Mouse (Mus musculus) hindbrain, postnatal 0 days (tissue): ENCODE measurements around the gene Tpk1. TPM values are rescaled to one million over a fixed set of nuclear protein-coding genes. Genes with fewer than 3 reads are reported as not detected.

Experiments used
- ATAC-seq: fragments of 200-750 bp; cut with Nextera tagmentation; 2 replicates; pipeline ENCODE4 v1.8.0; 2017; ENCODE audit warnings: mild to moderate bottlenecking, moderate TSS enrichment, moderate library complexity
- DNase-seq: peaks from one replicate; pipeline ENCODE4 v3.0.0-alpha.2; 2015; ENCODE audit warnings: low spot score
- H3K27ac ChIP-seq: fragments of 300-500 bp; sonication (generic); 2 replicates; pipeline ENCODE4 v1.5.1; 2014; ENCODE audit warnings: mild to moderate bottlenecking
- H3K27me3 ChIP-seq: fragments of 300-500 bp; sonication (generic); 2 replicates; pipeline ENCODE4 v1.6.1; 2014; ENCODE audit warnings: low read length, mixed read lengths; ENCODE audit not compliant: insufficient read depth
- H3K36me3 ChIP-seq: fragments of 300-500 bp; sonication (generic); 2 replicates; pipeline ENCODE4 v1.6.1; 2014; ENCODE audit warnings: low read length, mixed read lengths; ENCODE audit not compliant: insufficient read depth
- H3K4me1 ChIP-seq: fragments of 300-500 bp; sonication (generic); 2 replicates; pipeline ENCODE4 v1.6.1; 2014; ENCODE audit warnings: antibody characterized with exemption, low read length, mixed read lengths; ENCODE audit not compliant: insufficient read depth
- H3K4me2 ChIP-seq: fragments of 300-500 bp; sonication (generic); 2 replicates; pipeline ENCODE4 v1.6.1; 2014; ENCODE audit warnings: low read depth, mild to moderate bottlenecking, low read length, moderate library complexity, mixed read lengths
- H3K4me3 ChIP-seq: fragments of 300-500 bp; sonication (generic); 2 replicates; pipeline ENCODE4 v1.5.1; 2014; ENCODE audit warnings: low read length
- H3K9ac ChIP-seq: fragments of 300-500 bp; sonication (generic); replicated peaks from 2 replicates; pipeline ENCODE4 v1.6.1; 2014; ENCODE audit warnings: mild to moderate bottlenecking, low read length, moderate library complexity, mixed read lengths
- H3K9me3 ChIP-seq: fragments of 300-500 bp; sonication (generic); 2 replicates; pipeline ENCODE4 v1.6.1; 2016; ENCODE audit warnings: low read length, mixed read lengths
- CTCF ChIP-seq: IDR thresholded peaks from 2 replicates; pipeline ENCODE4 v1.5.1; 2016; ENCODE audit warnings: antibody characterized with exemption, control low read depth, low read depth
- WGBS: fragments of 180-500 bp; shearing (Covaris S2); extraction: QIAGEN DNeasy Blood & Tissue Kit; methylation state at CpG from one replicate; pipeline ENCODE4 v1.1.7; 2014; 5-methylcytosine and 5-hydroxymethylcytosine counted together
- polyA plus RNA-seq: library from polyadenylated mRNA; unstranded; fragments of >200 nt; fragmentation: Nextera tagmentation; extraction: Ambion mirVana; gene quantifications from 2 replicates; pipeline ENCODE4 v1.2.1, GENCODE M21; 2015
- total RNA-seq: library from RNA; depleted of rRNA; stranded (reverse); fragments of >200 nt; gene quantifications from 2 replicates; pipeline ENCODE4 v1.2.3, GENCODE M21; 2014

Tpk1 gene
- total and polyA plus RNA-seq, 2 experiments from 2014 or later: 5.5 to 6.1 TPM

DNA sequence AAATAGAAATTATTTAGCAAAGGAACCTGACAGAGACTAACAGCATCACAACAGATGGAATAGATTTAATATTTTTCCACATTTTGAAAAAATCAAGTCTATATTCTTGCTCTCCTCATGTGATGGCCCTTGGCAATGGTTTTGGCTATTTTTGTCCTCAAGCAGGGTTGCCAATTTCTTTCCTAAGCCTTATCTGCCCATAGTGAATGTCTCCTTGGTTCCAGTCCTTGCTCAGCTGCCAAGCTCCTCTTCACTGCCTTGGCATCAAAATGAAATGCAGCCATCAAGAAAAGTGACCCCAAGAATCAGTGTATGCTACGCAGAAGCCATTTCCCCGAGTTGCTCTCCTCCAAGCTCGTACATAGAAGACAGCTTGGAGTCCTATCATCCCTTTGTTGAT lies 263.0 kb downstream of the Tpk1 start:
- Histone ChIP-seq H3K9ac (no peak overlapping the region), H3K4me2 (no peak overlapping the region), H3K27me3 (no peaks in the 10 kb centered on the region), H3K4me1 (no peaks in the 10 kb centered on the region), H3K27ac (no peak overlapping the region), H3K9me3 (no peaks in the 10 kb centered on the region), H3K36me3 (no peaks in the 10 kb centered on the region), H3K4me3 (no peak overlapping the region)
- no peak for TF ChIP-seq CTCF
- no peak for DNase-seq
- no peak for ATAC-seq
- whole genome bisulfite sequencing: 58% methylated on average over 3 of the region's 3 CpGs

DNA sequence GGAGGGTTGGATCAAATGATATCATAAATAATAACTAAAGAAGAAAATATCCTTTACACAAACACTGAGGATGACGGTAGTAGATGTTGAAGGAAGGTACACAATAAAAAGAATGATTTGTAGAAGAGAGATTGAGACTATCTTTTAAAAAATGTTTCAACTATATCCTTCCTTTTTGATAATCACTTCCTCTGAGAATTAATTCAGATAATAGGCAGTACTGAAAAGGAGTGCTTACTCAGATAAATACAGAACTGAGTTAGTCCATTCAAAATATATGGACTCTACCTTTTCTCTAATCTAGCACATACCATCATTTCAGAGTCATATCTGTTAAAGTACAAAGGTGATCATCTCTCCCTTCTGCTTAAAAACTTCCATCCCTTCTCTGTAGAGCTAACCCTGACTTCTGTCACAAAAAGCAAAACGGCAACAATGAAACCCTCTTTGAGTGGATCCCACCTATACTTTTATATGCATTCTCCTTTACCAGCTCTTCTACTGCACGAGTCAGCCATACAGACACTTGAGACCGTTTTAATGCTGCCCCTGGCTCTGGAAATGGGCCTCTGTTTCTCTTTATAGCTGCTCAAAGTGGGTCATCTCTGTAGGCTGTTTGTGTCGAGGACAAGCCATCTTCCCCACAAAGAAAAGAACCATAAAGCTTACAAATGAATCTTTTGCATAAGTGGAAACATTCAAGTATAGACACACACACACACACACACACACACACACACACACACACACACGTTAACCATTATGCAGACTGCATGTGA lies 263.7 kb downstream of the Tpk1 start:
- H3K4me1 ChIP-seq: no peaks in the 10 kb centered on the region
- H3K4me3 ChIP-seq: no peak overlapping the region
- H3K36me3 ChIP-seq: no peaks in the 10 kb centered on the region
- DNase-seq (no peak), ATAC-seq (no peak)
- no peaks in the 10 kb centered on the region for H3K9me3 ChIP-seq
- H3K4me2 ChIP-seq: no peak overlapping the region
- no peak overlapping the region for H3K27ac ChIP-seq
- no peak for TF ChIP-seq CTCF
- H3K9ac ChIP-seq: no peak overlapping the region
- WGBS: 82% methylated on average over 6 of the region's 6 CpGs
- no peaks in the 10 kb centered on the region for H3K27me3 ChIP-seq

DNA sequence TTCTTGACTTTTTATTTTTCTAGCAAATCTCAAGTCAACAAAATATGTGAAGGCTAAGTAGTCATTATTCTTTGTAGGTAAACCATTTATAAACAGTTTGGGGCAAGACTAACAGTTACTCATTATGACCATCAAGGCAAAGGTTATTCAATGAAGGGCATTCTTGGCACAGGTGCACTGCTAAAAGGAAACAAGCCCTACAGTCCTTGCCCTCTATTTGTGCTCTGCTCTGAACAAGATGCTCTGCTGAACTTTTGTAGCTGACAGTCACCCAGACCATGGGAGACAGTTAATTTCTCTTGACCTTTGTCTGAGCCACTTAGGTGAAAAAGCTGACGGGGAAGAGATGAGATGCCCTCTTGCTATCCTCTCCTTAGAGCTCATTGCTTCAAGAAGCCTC lies 269.7 kb downstream of the Tpk1 start:
- H3K9me3 ChIP-seq: no peaks in the 10 kb centered on the region
- DNase-seq (no peak), ATAC-seq (no peak)
- H3K9ac ChIP-seq: no peak overlapping the region
- H3K36me3 ChIP-seq: no peaks in the 10 kb centered on the region
- WGBS: 97% methylated on average over 1 of the region's 1 CpGs
- H3K27me3 ChIP-seq: no peaks in the 10 kb centered on the region
- no peak overlapping the region for H3K27ac ChIP-seq
- H3K4me2 ChIP-seq: no peak overlapping the region
- no peak overlapping the region for H3K4me3 ChIP-seq
- no peaks in the 10 kb centered on the region for H3K4me1 ChIP-seq
- no peak for TF ChIP-seq CTCF

DNA sequence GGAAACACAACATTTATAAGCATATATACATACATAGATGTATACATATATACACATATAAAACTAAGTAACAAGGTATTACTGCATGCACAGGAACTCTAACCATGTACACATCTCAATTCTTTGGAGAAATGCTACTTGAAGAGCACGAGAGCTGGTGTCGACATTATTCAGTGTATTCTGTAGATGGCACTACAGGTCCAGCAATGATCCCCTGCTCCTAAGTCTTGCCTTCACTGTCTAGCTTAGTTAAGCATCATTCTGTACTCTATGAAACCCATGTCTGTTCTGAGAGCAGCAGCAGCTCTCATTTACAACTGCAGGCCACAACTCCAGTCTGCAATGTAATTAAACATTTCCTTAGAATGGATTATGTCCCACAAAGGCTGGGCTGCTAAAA lies 270.5 kb downstream of the Tpk1 start:
- peak; percentile 82; the same call in 1 of the 2 replicates for ATAC-seq

DNA sequence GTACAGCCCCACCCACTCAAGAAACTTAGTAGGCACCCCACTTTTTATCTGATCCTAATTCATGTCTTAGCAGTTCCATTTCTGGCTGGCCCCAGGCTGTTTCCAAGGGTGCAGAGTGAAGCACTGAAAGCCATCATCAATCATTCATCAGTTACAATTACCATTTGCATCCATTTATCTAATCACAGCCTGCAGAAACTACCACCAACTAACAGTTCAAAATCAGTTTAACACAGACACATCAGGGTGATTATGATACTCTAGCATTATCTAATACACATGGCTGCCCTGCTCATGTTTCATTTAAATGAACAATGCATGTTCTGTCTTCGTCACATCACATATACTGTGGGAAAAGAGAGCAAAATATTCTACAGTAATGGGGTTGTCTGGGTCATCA lies 274.7 kb downstream of the Tpk1 start:
- H3K27ac ChIP-seq: no peak overlapping the region
- DNase-seq: no peak
- H3K4me1 ChIP-seq: no peaks in the 10 kb centered on the region
- H3K36me3 ChIP-seq: no peaks in the 10 kb centered on the region
- WGBS: 66% methylated on average over 1 of the region's 1 CpGs
- H3K4me2 ChIP-seq: no peak overlapping the region
- ATAC-seq: no peak
- H3K27me3 ChIP-seq: no peaks in the 10 kb centered on the region
- H3K4me3 ChIP-seq: no peak overlapping the region
- no peak for TF ChIP-seq CTCF
- H3K9ac ChIP-seq: no peak overlapping the region
- no peaks in the 10 kb centered on the region for H3K9me3 ChIP-seq

More for the DNA sequence above, 270.5 kb downstream of the Tpk1 start:
- H3K36me3 ChIP-seq: no peaks in the 10 kb centered on the region
- peak; percentile 75 for TF ChIP-seq CTCF
- no peaks in the 10 kb centered on the region for H3K4me1 ChIP-seq
- H3K9ac ChIP-seq: no peak overlapping the region
- H3K27ac ChIP-seq: no peak overlapping the region
- no peaks in the 10 kb centered on the region for H3K9me3 ChIP-seq
- peak; percentile 80 for DNase-seq
- WGBS: 55% methylated on average over 2 of the region's 2 CpGs
- no peak overlapping the region for H3K4me2 ChIP-seq
- no peaks in the 10 kb centered on the region for H3K27me3 ChIP-seq
- H3K4me3 ChIP-seq: no peak overlapping the region

DNA sequence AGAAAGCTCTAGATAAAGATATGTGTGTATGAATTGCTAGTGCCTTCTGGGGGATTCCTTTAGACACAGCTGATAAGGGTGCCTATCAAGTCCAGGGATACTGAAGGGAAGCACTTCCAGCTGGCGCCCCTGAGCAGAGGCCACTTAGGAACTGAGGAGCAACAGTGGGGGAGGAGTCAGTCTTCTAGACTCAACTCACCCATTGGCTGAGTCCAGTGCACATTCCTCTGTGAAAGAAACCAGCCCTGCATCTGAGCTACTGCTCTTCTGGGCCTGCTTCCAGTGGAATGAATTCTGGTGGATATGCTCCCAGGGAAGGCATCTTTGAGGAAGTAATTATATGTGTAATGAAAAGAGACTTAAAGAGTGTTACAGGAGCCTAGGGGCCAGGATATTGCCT lies 278.8 kb downstream of the Tpk1 start:
- H3K36me3 ChIP-seq: no peaks in the 10 kb centered on the region
- no peak overlapping the region for H3K9ac ChIP-seq
- no peak overlapping the region for H3K27ac ChIP-seq
- no peak overlapping the region for H3K4me3 ChIP-seq
- 52% methylated on average over 1 of the region's 1 CpGs for whole genome bisulfite sequencing
- no peaks in the 10 kb centered on the region for H3K4me1 ChIP-seq
- 0 out of 2 replicates have a peak, but pooled peaks have one; percentile 29 for ATAC-seq
- H3K9me3 ChIP-seq: no peaks in the 10 kb centered on the region
- H3K4me2 ChIP-seq: no peak overlapping the region
- no peak for TF ChIP-seq CTCF
- peak; percentile 9 for DNase-seq
- H3K27me3 ChIP-seq: no peaks in the 10 kb centered on the region

DNA sequence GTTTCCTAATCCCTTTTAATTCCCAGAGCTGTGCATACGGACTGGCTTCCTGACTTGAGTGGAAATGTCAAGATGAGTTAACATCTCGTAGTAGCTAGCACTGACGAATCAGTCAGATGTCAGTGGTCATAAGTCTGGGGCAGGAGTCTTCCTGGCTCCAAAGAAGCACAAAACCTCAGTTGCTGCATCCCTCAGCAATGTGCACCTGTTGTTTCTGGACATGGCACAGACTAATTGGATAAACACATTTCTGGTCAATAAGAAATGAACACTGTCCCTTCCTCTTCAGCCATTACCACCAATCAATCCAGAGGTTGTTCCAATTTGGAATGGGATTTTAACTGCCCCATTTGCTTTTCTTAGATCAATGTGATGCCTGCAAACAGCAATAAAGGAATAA lies 281.2 kb downstream of the Tpk1 start:
- Histone ChIP-seq H3K9ac (no peak overlapping the region), H3K9me3 (no peaks in the 10 kb centered on the region), H3K36me3 (no peaks in the 10 kb centered on the region), H3K4me3 (no peak overlapping the region), H3K27ac (no peak overlapping the region), H3K4me2 (no peak overlapping the region), H3K4me1 (no peaks in the 10 kb centered on the region), H3K27me3 (no peaks in the 10 kb centered on the region)
- no peak for ATAC-seq
- WGBS: 58% methylated on average over 3 of the region's 3 CpGs
- TF ChIP-seq CTCF: no peak
- no peak for DNase-seq
